Mouse (Mus musculus) midbrain, embryonic 13.5 days (tissue): Measurements from ENCODE around the gene Aldh9a1. TPM values are rescaled to one million over a fixed set of nuclear protein-coding genes. Genes with fewer than 3 reads are reported as not detected.
A peak's percentile ranks its signal among the peaks of the same experiment; 100 is the strongest.

ENCODE experiments used
- ATAC-seq: fragments of 200-750 bp; cut with Nextera tagmentation; 2 replicates; pipeline ENCODE4 v1.8.0; 2017; ENCODE audit warnings: mild to moderate bottlenecking, moderate TSS enrichment, moderate library complexity
- H3K27ac ChIP-seq: fragments of 300-500 bp; sonication (generic); 2 replicates; pipeline ENCODE4 v1.5.1; 2015; ENCODE audit warnings: inconsistent platforms, mild to moderate bottlenecking, moderate library complexity
- H3K27me3 ChIP-seq: fragments of 300-500 bp; sonication (generic); 2 replicates; pipeline ENCODE4 v1.6.1; 2015; ENCODE audit warnings: mild to moderate bottlenecking, inconsistent platforms
- H3K36me3 ChIP-seq: fragments of 300-500 bp; sonication (generic); 2 replicates; pipeline ENCODE4 v1.6.1; 2015; ENCODE audit warnings: mild to moderate bottlenecking, inconsistent platforms
- H3K4me1 ChIP-seq: fragments of 300-500 bp; sonication (generic); replicated peaks from 2 replicates; pipeline ENCODE4 v1.6.1; 2015; ENCODE audit warnings: inconsistent platforms
- H3K4me2 ChIP-seq: fragments of 300-500 bp; sonication (generic); replicated peaks from 2 replicates; pipeline ENCODE4 v1.6.1; 2015; ENCODE audit warnings: moderate library complexity, mild to moderate bottlenecking, inconsistent platforms
- H3K4me3 ChIP-seq: fragments of 300-500 bp; sonication (generic); replicated peaks from 2 replicates; pipeline ENCODE4 v1.5.1; 2015; ENCODE audit warnings: mild to moderate bottlenecking, inconsistent platforms
- H3K9ac ChIP-seq: fragments of 300-500 bp; sonication (generic); replicated peaks from 2 replicates; pipeline ENCODE4 v1.6.1; 2015; ENCODE audit warnings: mild to moderate bottlenecking, inconsistent platforms
- H3K9me3 ChIP-seq: fragments of 300-500 bp; sonication (generic); 2 replicates; pipeline ENCODE4 v1.6.1; 2016; ENCODE audit warnings: mild to moderate bottlenecking, inconsistent platforms
- WGBS: fragments of 180-500 bp; shearing (Covaris S2); methylation state at CpG from one replicate; pipeline ENCODE4 v1.1.7; 2015; 5-methylcytosine and 5-hydroxymethylcytosine counted together
- polyA plus RNA-seq: library from polyadenylated mRNA; unstranded; fragments of >200 nt; fragmentation: Nextera tagmentation; extraction: Ambion mirVana; gene quantifications from 2 replicates; pipeline ENCODE4 v1.2.1, GENCODE M21; 2015

Aldh9a1 gene
- polyA plus RNA-seq: 27.9 and 28.1 TPM in 2 replicates

GRCm38 (mm10) chr1:167349815-167350596, at the start of gene Aldh9a1:
Gene Aldh9a1, plus strand, starts transcription at chr1:167349991.
- no peaks in the 10 kb centered on the region for H3K9me3 ChIP-seq
- H3K27ac ChIP-seq: peak within 1 kb of the TSS; percentile 82
- ATAC-seq: peak; percentile 99
- H3K36me3 ChIP-seq: peaks cover 11% of the 10 kb centered on the region
- peak within 1 kb of the TSS; percentile 78 for H3K4me2 ChIP-seq
- H3K4me1 ChIP-seq: peaks cover 9% of the 10 kb centered on the region; the same call in 1 of the 2 replicates
- under 1% methylated on average over 55 of the region's 55 CpGs for WGBS
- no peaks in the 10 kb centered on the region for H3K27me3 ChIP-seq
- peak within 1 kb of the TSS; percentile 62 for H3K4me3 ChIP-seq
- H3K9ac ChIP-seq: peak within 1 kb of the TSS; percentile 86

- Histone ChIP-seq H3K27ac (no peak overlapping the region), H3K4me2 (no peak overlapping the region), H3K9ac (no peak overlapping the region), H3K4me1 (no peaks in the 10 kb centered on the region), H3K36me3 (no peaks in the 10 kb centered on the region), H3K27me3 (no peaks in the 10 kb centered on the region), H3K9me3 (no peaks in the 10 kb centered on the region), H3K4me3 (no peak overlapping the region)
- WGBS: 89% methylated on average over 2 of the region's 2 CpGs
- no peak for ATAC-seq
Observed at GRCm38 (mm10) chr1:167300122-167300521, 49.7 kb upstream of the Aldh9a1 start.

GRCm38 (mm10) chr1:167305501-167306137, 44.2 kb upstream of the Aldh9a1 start:
- Histone ChIP-seq H3K4me3 (no peak overlapping the region), H3K9ac (no peak overlapping the region), H3K27me3 (no peaks in the 10 kb centered on the region), H3K4me2 (no peak overlapping the region), H3K27ac (no peak overlapping the region), H3K36me3 (0 out of 2 replicates have a peak, but pooled peaks cover 2% of the 10 kb centered on the region), H3K4me1 (peaks cover 11% of the 10 kb centered on the region), H3K9me3 (no peaks in the 10 kb centered on the region)
- 59% methylated on average over 7 of the region's 7 CpGs for WGBS
- no peak for ATAC-seq

GRCm38 (mm10) chr1:167306451-167307240, 43.1 kb upstream of the Aldh9a1 start:
- WGBS: 79% methylated on average over 5 of the region's 5 CpGs
- no peak overlapping the region for H3K4me3 ChIP-seq
- no peaks in the 10 kb centered on the region for H3K27me3 ChIP-seq
- H3K9ac ChIP-seq: no peak overlapping the region
- no peak overlapping the region for H3K4me2 ChIP-seq
- peaks cover 11% of the 10 kb centered on the region for H3K4me1 ChIP-seq
- ATAC-seq: no peak
- H3K36me3 ChIP-seq: 0 out of 2 replicates have a peak, but pooled peaks cover 3% of the 10 kb centered on the region
- H3K9me3 ChIP-seq: no peaks in the 10 kb centered on the region
- H3K27ac ChIP-seq: no peak overlapping the region

GRCm38 (mm10) chr1:167307674-167308073, 42.1 kb upstream of the Aldh9a1 start:
- H3K9ac ChIP-seq: no peak overlapping the region
- H3K27me3 ChIP-seq: no peaks in the 10 kb centered on the region
- H3K27ac ChIP-seq: peak overlapping the region; percentile 91
- H3K4me3 ChIP-seq: peak overlapping the region; percentile 74
- H3K4me1 ChIP-seq: peaks cover 11% of the 10 kb centered on the region
- no peak for ATAC-seq
- H3K36me3 ChIP-seq: 0 out of 2 replicates have a peak, but pooled peaks cover 3% of the 10 kb centered on the region
- H3K9me3 ChIP-seq: no peaks in the 10 kb centered on the region
- 71% methylated on average over 11 of the region's 11 CpGs for WGBS
- peak overlapping the region; percentile 81 for H3K4me2 ChIP-seq

GRCm38 (mm10) chr1:167308261-167309054, 41.3 kb upstream of the Aldh9a1 start, which contains the start of gene Tmco1:
Gene Tmco1, plus strand, starts transcription at chr1:167308378.
- peak within 1 kb of the TSS; percentile 91 for H3K27ac ChIP-seq
- peak within 1 kb of the TSS; percentile 81 for H3K4me2 ChIP-seq
- no peaks in the 10 kb centered on the region for H3K9me3 ChIP-seq
- peaks cover 11% of the 10 kb centered on the region for H3K4me1 ChIP-seq
- WGBS: under 1% methylated on average over 80 of the region's 82 CpGs
- no peaks in the 10 kb centered on the region for H3K27me3 ChIP-seq
- H3K36me3 ChIP-seq: 0 out of 2 replicates have a peak, but pooled peaks cover 3% of the 10 kb centered on the region
- H3K9ac ChIP-seq: peak within 1 kb of the TSS; percentile 86
- peak; percentile 98 for ATAC-seq
- H3K4me3 ChIP-seq: peak within 1 kb of the TSS; percentile 74

- H3K27ac ChIP-seq: no peak overlapping the region
- H3K36me3 ChIP-seq: peaks cover 14% of the 10 kb centered on the region
- no peak overlapping the region for H3K4me3 ChIP-seq
- no peak for ATAC-seq
- H3K9me3 ChIP-seq: no peaks in the 10 kb centered on the region
- no peaks in the 10 kb centered on the region for H3K27me3 ChIP-seq
- no peak overlapping the region for H3K4me2 ChIP-seq
- H3K9ac ChIP-seq: no peak overlapping the region
- H3K4me1 ChIP-seq: peaks cover 11% of the 10 kb centered on the region
Observed at GRCm38 (mm10) chr1:167312367-167312766, 37.4 kb upstream of the Aldh9a1 start.

GRCm38 (mm10) chr1:167313220-167313619, 36.6 kb upstream of the Aldh9a1 start:
- Histone ChIP-seq H3K27me3 (no peaks in the 10 kb centered on the region), H3K9me3 (no peaks in the 10 kb centered on the region), H3K4me1 (peaks cover 8% of the 10 kb centered on the region), H3K9ac (no peak overlapping the region), H3K27ac (no peak overlapping the region), H3K4me2 (no peak overlapping the region), H3K4me3 (no peak overlapping the region), H3K36me3 (peaks cover 20% of the 10 kb centered on the region)
- ATAC-seq: no peak
- WGBS: 91% methylated on average over 4 of the region's 4 CpGs

- ATAC-seq: no peak
- no peaks in the 10 kb centered on the region for H3K9me3 ChIP-seq
- H3K36me3 ChIP-seq: peaks cover 83% of the 10 kb centered on the region
- no peak overlapping the region for H3K9ac ChIP-seq
- H3K4me1 ChIP-seq: no peaks in the 10 kb centered on the region
- no peak overlapping the region for H3K4me3 ChIP-seq
- WGBS: 98% methylated on average over 6 of the region's 6 CpGs
- no peaks in the 10 kb centered on the region for H3K27me3 ChIP-seq
- H3K27ac ChIP-seq: no peak overlapping the region
- H3K4me2 ChIP-seq: no peak overlapping the region
Observed at GRCm38 (mm10) chr1:167321691-167322090, 28.1 kb upstream of the Aldh9a1 start.

GRCm38 (mm10) chr1:167328776-167329175, 21.0 kb upstream of the Aldh9a1 start:
- Histone ChIP-seq H3K4me1 (no peaks in the 10 kb centered on the region), H3K4me2 (no peak overlapping the region), H3K36me3 (peaks cover 64% of the 10 kb centered on the region), H3K27me3 (no peaks in the 10 kb centered on the region), H3K9me3 (no peaks in the 10 kb centered on the region), H3K27ac (no peak overlapping the region), H3K9ac (no peak overlapping the region), H3K4me3 (no peak overlapping the region)
- WGBS: 87% methylated on average over 6 of the region's 6 CpGs
- no peak for ATAC-seq

GRCm38 (mm10) chr1:167331106-167331505, 18.7 kb upstream of the Aldh9a1 start:
- Histone ChIP-seq H3K27me3 (no peaks in the 10 kb centered on the region), H3K9ac (no peak overlapping the region), H3K4me1 (no peaks in the 10 kb centered on the region), H3K36me3 (peaks cover 51% of the 10 kb centered on the region), H3K4me2 (no peak overlapping the region), H3K4me3 (no peak overlapping the region), H3K9me3 (no peaks in the 10 kb centered on the region), H3K27ac (no peak overlapping the region)
- WGBS: 89% methylated on average over 8 of the region's 8 CpGs
- ATAC-seq: no peak
